Mouse (Mus musculus) embryonic facial prominence, embryonic 10.5 days (tissue): Measurements from ENCODE around the gene Zmat5. TPM values are rescaled to one million over a fixed set of nuclear protein-coding genes. Genes with fewer than 3 reads are reported as not detected.

Experiments used
- DNase-seq: peaks from one replicate; pipeline ENCODE4 v3.0.0-alpha.2; 2017; ENCODE audit warnings: low spot score
- H3K27ac ChIP-seq: fragments of 300-500 bp; sonication (generic); replicated peaks from 2 replicates; pipeline ENCODE4 v1.5.1; 2016; ENCODE audit warnings: mild to moderate bottlenecking
- H3K27me3 ChIP-seq: fragments of 300-500 bp; sonication (generic); replicated peaks from 2 replicates; pipeline ENCODE4 v1.6.1; 2016; ENCODE audit warnings: low read depth, mild to moderate bottlenecking; ENCODE audit not compliant: poor library complexity, severe bottlenecking
- H3K36me3 ChIP-seq: fragments of 300-500 bp; sonication (generic); replicated peaks from 2 replicates; pipeline ENCODE4 v1.6.1; 2016; ENCODE audit warnings: mild to moderate bottlenecking, moderate library complexity
- H3K4me1 ChIP-seq: fragments of 300-500 bp; sonication (generic); 2 replicates; pipeline ENCODE4 v1.6.1; 2016
- H3K4me3 ChIP-seq: fragments of 300-500 bp; sonication (generic); 2 replicates; pipeline ENCODE4 v1.5.1; 2016; ENCODE audit warnings: mild to moderate bottlenecking, moderate library complexity
- H3K9me3 ChIP-seq: fragments of 300-500 bp; sonication (generic); 2 replicates; pipeline ENCODE4 v1.6.1; 2016; ENCODE audit warnings: mild to moderate bottlenecking
- WGBS: fragments of 180-500 bp; shearing (Covaris S2); methylation state at CpG from one replicate; pipeline ENCODE4 v1.1.7; 2016; 5-methylcytosine and 5-hydroxymethylcytosine counted together
- polyA plus RNA-seq: library from polyadenylated mRNA; unstranded; fragments of >200 nt; fragmentation: Nextera tagmentation; extraction: Ambion mirVana; gene quantifications from 2 replicates; pipeline ENCODE4 v1.2.1, GENCODE M21; 2016

Gene Zmat5
- polyA plus RNA-seq = 75.4 and 82.4 TPM in 2 replicates

DNA sequence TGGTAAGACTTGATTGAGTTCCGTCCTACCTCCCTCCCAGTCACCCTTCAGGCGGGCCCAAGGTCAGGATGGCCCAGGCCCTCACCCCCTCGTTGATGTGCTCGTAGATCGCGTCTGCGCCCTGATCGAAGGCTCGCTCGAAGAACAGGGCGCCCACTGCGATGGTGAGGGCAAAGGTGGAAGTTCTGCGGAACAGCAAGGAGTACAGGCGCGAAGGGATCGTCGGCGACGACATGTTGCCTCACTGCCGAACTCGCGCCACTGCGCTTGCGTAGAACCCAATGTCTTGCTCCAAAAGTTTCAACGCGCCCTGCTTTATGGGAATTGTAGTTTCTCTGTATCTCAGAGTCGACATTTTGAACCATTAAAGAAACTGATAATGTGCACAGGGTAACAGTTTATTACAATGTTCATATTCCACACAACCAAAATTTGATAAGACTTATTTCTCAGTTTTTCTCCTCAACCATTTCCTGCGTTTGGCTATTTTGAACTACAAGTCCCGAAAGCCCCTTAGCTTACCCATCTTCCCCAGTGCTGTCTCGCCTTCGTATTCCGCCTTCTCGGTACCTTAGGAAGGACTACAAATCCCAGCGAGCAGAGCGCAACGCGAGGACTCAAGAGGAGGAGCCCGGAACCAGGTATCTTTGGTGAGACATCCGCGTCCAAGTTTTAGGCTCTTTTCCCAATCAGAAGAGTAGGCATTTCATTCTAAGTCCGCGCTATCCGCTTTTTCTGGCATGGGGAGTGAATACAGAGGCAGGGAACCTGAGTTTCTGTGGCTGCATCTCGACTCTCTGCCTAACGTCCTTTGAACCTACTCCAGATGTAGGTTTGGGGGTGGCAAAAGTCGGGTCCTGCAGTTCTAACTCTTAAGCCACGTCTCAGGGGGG lies at the start of gene Zmat5, which contains the start of gene Uqcr10:
Gene Zmat5 (plus strand): TSS at position 607 of the 893 bp plus-strand sequence.
Gene Uqcr10 (minus strand): TSS at position 271 of the 893 bp plus-strand sequence.
- Histone ChIP-seq H3K27ac (peak within 1 kb of the TSS; percentile 92), H3K4me3 (peak within 1 kb of the TSS; percentile 83), H3K36me3 (peaks cover 31% of the 10 kb centered on the region), H3K27me3 (no peaks in the 10 kb centered on the region), H3K4me1 (peaks cover 19% of the 10 kb centered on the region), H3K9me3 (no peaks in the 10 kb centered on the region)
- under 1% methylated on average over 47 of the region's 47 CpGs for WGBS
- peak; percentile 90 for DNase-seq

DNA sequence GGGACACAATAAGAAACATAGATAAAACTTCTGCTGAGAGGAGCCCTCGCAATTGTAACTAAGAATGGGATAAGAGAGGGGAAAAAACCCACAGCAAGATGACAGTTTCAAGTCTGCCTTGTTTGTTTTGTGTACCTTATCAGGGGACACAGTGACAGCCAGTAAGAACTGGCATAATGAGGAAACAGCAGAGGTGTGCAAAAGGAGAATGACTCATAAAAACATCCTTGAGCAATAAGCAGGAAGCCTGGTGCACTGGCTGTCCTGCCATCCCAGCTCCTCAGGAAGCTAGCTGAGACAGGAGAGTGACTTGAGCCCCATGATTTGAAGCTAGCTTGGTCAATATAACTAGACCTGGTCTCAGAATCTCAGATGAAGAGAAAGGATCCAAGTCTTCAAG lies 44.7 kb upstream of the Zmat5 start:
- no peak for DNase-seq
- Histone ChIP-seq H3K9me3 (no peaks in the 10 kb centered on the region), H3K4me1 (no peaks in the 10 kb centered on the region), H3K27ac (no peak overlapping the region), H3K27me3 (no peaks in the 10 kb centered on the region), H3K4me3 (no peak overlapping the region), H3K36me3 (peaks cover 88% of the 10 kb centered on the region)
- 84% methylated on average over 1 of the region's 1 CpGs for WGBS

- 86% methylated on average over 7 of the region's 7 CpGs for WGBS
- Histone ChIP-seq H3K9me3 (no peaks in the 10 kb centered on the region), H3K27ac (no peak overlapping the region), H3K4me3 (no peak overlapping the region), H3K4me1 (no peaks in the 10 kb centered on the region), H3K27me3 (no peaks in the 10 kb centered on the region), H3K36me3 (peaks cover 84% of the 10 kb centered on the region)
- no peak for DNase-seq
Observed at GRCm38 (mm10) chr11:4660309-4661025, 44.0 kb upstream of the Zmat5 start.

DNA sequence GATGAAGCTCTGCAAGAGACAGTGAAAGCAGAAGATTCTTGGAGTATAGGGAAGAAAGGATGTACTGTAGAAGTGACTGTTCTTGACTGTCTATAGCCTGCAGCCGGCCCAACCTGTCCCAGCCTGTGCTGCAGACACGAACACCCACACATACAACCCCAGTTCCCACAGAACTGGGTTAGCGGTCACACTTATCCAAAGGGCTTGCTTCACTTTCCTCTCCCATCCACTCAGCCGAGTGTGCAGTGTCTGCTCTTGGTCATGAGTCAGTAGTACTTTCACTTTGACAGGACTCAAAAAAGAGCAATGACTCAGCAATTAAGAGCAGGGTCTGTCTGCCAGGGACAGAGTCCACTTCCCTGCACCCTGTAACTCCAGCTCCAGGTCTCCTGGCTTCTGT lies 43.2 kb upstream of the Zmat5 start:
- no peak for DNase-seq
- no peaks in the 10 kb centered on the region for H3K4me1 ChIP-seq
- 81% methylated on average over 4 of the region's 4 CpGs for WGBS
- H3K36me3 ChIP-seq = peaks cover 78% of the 10 kb centered on the region
- H3K27ac ChIP-seq = no peak overlapping the region
- no peaks in the 10 kb centered on the region for H3K27me3 ChIP-seq
- H3K9me3 ChIP-seq = no peaks in the 10 kb centered on the region
- no peak overlapping the region for H3K4me3 ChIP-seq

DNA sequence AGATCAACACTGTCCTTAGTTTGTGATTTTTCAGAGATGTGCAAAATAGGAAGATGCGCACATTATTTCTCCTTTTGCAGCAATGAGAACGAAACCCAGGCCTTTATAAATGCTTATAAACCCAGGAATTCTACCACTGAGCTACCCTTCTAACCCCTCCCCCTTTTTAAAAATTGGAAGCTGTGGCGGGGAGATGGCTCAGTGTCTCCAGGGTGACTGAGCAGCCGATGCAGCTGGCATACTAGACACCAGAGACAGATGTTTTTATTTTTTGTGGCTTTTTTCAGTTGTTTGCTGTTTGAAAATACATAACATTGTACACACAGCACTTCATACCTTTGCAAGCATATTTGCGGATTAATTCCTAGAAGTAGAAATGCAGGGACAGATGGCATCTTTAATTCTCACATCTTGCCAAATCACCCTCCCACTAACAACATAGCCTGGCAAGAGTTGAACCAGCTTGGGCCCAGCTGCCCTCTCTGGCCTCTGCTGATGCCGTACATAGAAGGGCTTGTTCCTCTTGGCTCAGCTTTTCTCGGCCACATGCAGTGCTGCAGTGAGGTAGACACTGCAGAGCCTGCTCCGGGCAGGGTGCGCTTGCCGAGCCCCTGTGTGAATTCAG lies 42.5 kb upstream of the Zmat5 start:
- Histone ChIP-seq H3K4me1 (no peaks in the 10 kb centered on the region), H3K27me3 (no peaks in the 10 kb centered on the region), H3K36me3 (peaks cover 75% of the 10 kb centered on the region), H3K9me3 (no peaks in the 10 kb centered on the region), H3K4me3 (no peak overlapping the region), H3K27ac (no peak overlapping the region)
- WGBS = 87% methylated on average over 10 of the region's 10 CpGs
- DNase-seq = no peak

DNA sequence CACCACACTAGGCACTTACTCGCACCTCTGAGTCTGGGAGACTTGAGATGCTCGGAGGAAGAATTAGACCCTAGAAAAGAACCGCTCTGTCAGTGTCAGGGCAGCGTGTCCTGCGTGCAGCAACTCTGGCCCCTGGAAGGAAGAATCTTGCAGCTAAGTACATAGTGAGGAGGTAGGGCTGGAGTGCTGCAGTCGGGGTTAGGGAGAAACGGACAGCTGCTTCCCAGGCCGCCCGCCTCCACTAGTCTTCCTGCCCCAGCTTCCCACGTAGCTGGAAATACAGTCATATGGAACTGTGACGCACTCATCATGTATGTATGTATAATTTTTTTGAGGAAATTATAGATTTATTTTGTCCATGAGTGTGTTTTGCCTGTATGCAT lies 42.0 kb upstream of the Zmat5 start:
- Histone ChIP-seq H3K27me3 (no peaks in the 10 kb centered on the region), H3K4me1 (no peaks in the 10 kb centered on the region), H3K36me3 (peaks cover 75% of the 10 kb centered on the region), H3K27ac (no peak overlapping the region), H3K9me3 (no peaks in the 10 kb centered on the region), H3K4me3 (no peak overlapping the region)
- no peak for DNase-seq
- WGBS = 93% methylated on average over 11 of the region's 11 CpGs

DNA sequence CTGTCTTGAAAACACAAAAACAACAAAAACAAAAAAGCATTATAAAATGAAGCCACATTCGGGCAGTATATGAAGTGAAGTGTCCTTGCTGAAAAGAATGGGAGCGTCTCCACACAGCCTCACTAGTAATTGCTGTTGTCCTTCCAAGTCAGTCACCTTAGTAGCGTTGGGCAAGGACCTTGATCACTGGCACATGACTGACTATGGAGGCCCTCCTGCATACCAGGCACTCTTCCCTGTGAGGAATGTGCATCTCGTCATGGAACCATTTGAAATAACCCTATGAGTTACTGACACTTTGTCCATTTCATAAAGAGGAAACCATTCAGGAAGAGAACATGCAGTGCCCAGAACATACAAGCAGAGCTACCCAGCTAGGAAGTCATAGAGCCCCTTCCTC lies 32.7 kb upstream of the Zmat5 start:
- no peak overlapping the region for H3K27ac ChIP-seq
- peaks cover 87% of the 10 kb centered on the region for H3K36me3 ChIP-seq
- no peaks in the 10 kb centered on the region for H3K9me3 ChIP-seq
- H3K4me3 ChIP-seq = no peak overlapping the region
- no peaks in the 10 kb centered on the region for H3K27me3 ChIP-seq
- DNase-seq = no peak
- H3K4me1 ChIP-seq = no peaks in the 10 kb centered on the region
- WGBS = 89% methylated on average over 4 of the region's 4 CpGs

DNA sequence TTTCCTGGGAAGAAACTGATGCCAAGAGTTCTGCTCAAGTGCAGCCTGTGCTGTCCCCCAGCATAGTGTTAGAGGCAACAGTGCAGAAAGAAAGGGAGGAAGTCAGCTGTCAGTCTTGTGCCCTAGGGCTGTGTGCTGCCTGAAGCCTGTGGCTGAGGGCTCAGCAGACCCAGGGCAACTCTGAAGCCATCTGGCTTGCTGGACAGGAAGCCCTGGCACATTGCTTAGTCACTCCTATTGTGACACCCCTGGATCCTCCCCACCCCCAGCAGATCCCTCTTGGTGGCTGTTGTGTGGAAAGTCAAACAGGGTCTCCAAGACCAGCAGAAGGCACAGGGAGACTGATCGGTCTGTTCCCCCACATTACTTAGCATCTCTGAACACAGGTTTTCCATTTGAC lies 29.9 kb upstream of the Zmat5 start:
- Histone ChIP-seq H3K27ac (no peak overlapping the region), H3K36me3 (peaks cover 80% of the 10 kb centered on the region), H3K27me3 (no peaks in the 10 kb centered on the region), H3K4me1 (peaks cover 14% of the 10 kb centered on the region), H3K9me3 (no peaks in the 10 kb centered on the region), H3K4me3 (no peak overlapping the region)
- no peak for DNase-seq
- WGBS = 92% methylated on average over 1 of the region's 1 CpGs

GRCm38 (mm10) chr11:4675126-4675562 lies 29.3 kb upstream of the Zmat5 start:
- Histone ChIP-seq H3K4me1 (peaks cover 19% of the 10 kb centered on the region), H3K27ac (no peak overlapping the region), H3K36me3 (peaks cover 82% of the 10 kb centered on the region), H3K27me3 (no peaks in the 10 kb centered on the region), H3K4me3 (no peak overlapping the region), H3K9me3 (no peaks in the 10 kb centered on the region)
- no peak for DNase-seq
- 88% methylated on average over 6 of the region's 6 CpGs for WGBS

- H3K27ac ChIP-seq = no peak overlapping the region
- no peaks in the 10 kb centered on the region for H3K27me3 ChIP-seq
- no peaks in the 10 kb centered on the region for H3K9me3 ChIP-seq
- no peak for DNase-seq
- peaks cover 19% of the 10 kb centered on the region for H3K4me1 ChIP-seq
- H3K4me3 ChIP-seq = no peak overlapping the region
- WGBS = 92% methylated on average over 6 of the region's 6 CpGs
- peaks cover 81% of the 10 kb centered on the region for H3K36me3 ChIP-seq
Observed at GRCm38 (mm10) chr11:4675693-4676092, 28.8 kb upstream of the Zmat5 start.

DNA sequence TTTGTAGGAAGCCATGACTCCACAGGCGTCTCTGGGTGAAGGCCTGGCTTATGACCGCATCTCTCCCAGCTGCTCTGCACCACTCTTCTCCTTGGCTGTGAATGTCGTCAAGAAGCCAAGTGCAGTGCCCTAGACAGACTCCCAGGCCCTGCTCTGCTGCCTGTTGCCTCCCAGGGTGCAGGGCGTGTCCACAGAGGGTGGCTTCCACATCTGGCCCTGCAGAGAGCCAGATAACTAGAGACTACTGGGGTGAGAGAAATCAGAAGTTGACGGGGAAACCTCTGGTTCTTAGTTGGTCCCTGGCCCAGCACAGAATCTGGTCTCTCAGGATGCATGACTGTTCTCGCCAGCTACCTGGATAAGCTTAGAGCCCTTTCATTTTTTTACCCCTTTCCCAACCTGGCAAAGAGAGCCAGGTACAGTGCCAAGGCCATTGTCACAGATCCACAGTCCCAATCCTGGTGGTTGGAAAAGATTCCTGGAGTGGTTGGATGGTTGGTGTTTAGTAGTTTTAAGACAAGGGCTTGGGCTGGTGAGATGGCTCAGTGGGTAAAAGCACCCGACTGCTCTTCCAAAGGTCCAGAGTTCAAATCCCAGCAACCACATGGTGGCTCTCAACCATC lies 27.1 kb upstream of the Zmat5 start:
- Histone ChIP-seq H3K4me1 (peaks cover 19% of the 10 kb centered on the region), H3K4me3 (no peak overlapping the region), H3K36me3 (peaks cover 89% of the 10 kb centered on the region), H3K27ac (no peak overlapping the region), H3K9me3 (no peaks in the 10 kb centered on the region), H3K27me3 (no peaks in the 10 kb centered on the region)
- WGBS = 86% methylated on average over 7 of the region's 7 CpGs
- DNase-seq = no peak
